Mouse (Mus musculus) embryonic fibroblast, embryonic 13.5 days (primary cell): ENCODE data around the gene Veph1.

Experiments used
- CTCF ChIP-seq: IDR thresholded peaks from 2 replicates; pipeline ENCODE4 v1.5.1; 2011; ENCODE audit warnings: mild to moderate bottlenecking, control low read depth, low read length, moderate library complexity, borderline replicate concordance; ENCODE audit not compliant: insufficient read depth
- POLR2A ChIP-seq: IDR thresholded peaks from 2 replicates; pipeline ENCODE4 v1.6.1; 2011; ENCODE audit warnings: low read depth, mild to moderate bottlenecking, control low read depth, low read length, moderate library complexity

- TF ChIP-seq CTCF, result no peak
- TF ChIP-seq POLR2A, result no peak
Observed at GRCm38 (mm10) chr3:66294729-66295128, 1.9 kb downstream of the Veph1 start.
